Mouse (Mus musculus) forebrain, embryonic 12.5 days (tissue): ENCODE results near the gene Depdc1b. TPM values are rescaled to one million over a fixed set of nuclear protein-coding genes. Genes with fewer than 3 reads are reported as not detected.

Source experiments
- ATAC-seq: fragments of 200-750 bp; cut with Nextera tagmentation; 2 replicates; pipeline ENCODE4 v1.8.0; 2017; ENCODE audit warnings: moderate TSS enrichment; ENCODE audit not compliant: low FRiP score
- H3K27ac ChIP-seq: fragments of 300-500 bp; sonication (generic); 2 replicates; pipeline ENCODE4 v1.5.1; 2016; ENCODE audit warnings: mild to moderate bottlenecking
- H3K27me3 ChIP-seq: fragments of 300-500 bp; sonication (generic); 2 replicates; pipeline ENCODE4 v1.6.1; 2016; ENCODE audit warnings: mild to moderate bottlenecking
- H3K36me3 ChIP-seq: fragments of 300-500 bp; sonication (generic); replicated peaks from 2 replicates; pipeline ENCODE4 v1.6.1; 2016; ENCODE audit warnings: mild to moderate bottlenecking
- H3K4me1 ChIP-seq: fragments of 300-500 bp; sonication (generic); 2 replicates; pipeline ENCODE4 v1.6.1; 2016
- H3K4me2 ChIP-seq: fragments of 300-500 bp; sonication (generic); 2 replicates; pipeline ENCODE4 v1.6.1; 2016; ENCODE audit warnings: mild to moderate bottlenecking, moderate library complexity
- H3K4me3 ChIP-seq: fragments of 300-500 bp; sonication (generic); replicated peaks from 2 replicates; pipeline ENCODE4 v1.5.1; 2016; ENCODE audit warnings: mild to moderate bottlenecking
- H3K9ac ChIP-seq: fragments of 300-500 bp; sonication (generic); 2 replicates; pipeline ENCODE4 v1.6.1; 2016; ENCODE audit warnings: mild to moderate bottlenecking
- H3K9me3 ChIP-seq: fragments of 300-500 bp; sonication (generic); 2 replicates; pipeline ENCODE4 v1.6.1; 2016
- WGBS: fragments of 180-500 bp; shearing (Covaris S2); methylation state at CpG from one replicate; pipeline ENCODE4 v1.1.7; 2016; 5-methylcytosine and 5-hydroxymethylcytosine counted together
- polyA plus RNA-seq: library from polyadenylated mRNA; unstranded; fragments of >200 nt; fragmentation: Nextera tagmentation; extraction: Ambion mirVana; gene quantifications from 2 replicates; pipeline ENCODE4 v1.2.1, GENCODE M21; 2016

The Depdc1b gene
- polyA plus RNA-seq, 1 experiment from 2014 or later: 22.6 TPM

DNA sequence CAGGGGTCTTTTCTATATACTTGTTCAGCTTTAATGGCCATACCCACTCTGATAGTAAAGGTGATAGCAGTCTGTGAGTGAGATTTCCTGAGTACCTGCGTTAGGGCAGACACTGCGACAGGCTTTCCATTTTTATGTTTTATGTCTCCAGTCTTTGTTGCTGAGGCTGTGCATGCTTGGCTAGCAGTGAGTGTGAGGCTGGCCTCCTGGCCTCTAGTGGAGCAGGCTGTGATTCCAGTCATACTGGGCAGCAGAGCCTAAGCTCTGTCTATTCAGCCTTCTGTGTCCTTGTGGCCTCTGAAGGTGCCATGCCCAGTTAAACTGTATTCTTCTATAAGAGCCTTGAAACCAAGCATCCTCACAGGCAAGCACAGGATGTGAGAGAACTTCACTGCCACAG, 6.3 kb downstream of the Depdc1b start:
- Histone ChIP-seq H3K9ac (no peak overlapping the region), H3K4me2 (no peak overlapping the region), H3K4me1 (peaks cover 3% of the 10 kb centered on the region), H3K4me3 (no peak overlapping the region), H3K9me3 (no peaks in the 10 kb centered on the region), H3K36me3 (peaks cover 24% of the 10 kb centered on the region), H3K27me3 (no peaks in the 10 kb centered on the region), H3K27ac (no peak overlapping the region)
- no peak for ATAC-seq
- 98% methylated on average over 2 of the region's 2 CpGs for WGBS

DNA sequence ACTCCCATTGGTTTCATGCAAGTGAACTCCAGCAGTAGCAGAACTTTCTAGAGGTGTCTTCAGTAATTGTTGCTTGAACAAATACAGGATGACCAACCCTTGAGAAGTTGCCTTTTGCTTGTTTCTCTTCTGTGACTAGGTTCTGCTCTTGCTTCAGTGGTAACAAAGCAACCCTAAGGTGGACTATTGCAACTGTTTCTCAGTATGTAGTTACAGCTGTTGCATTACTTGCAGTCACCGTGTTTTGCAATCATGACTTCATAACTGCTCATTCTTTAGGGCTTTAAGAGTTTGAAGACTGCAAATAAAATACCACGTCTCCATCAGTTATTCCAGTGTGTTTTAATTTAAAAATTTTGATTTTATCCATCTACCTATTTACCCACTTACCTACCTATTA, 7.2 kb downstream of the Depdc1b start:
- Histone ChIP-seq H3K4me1 (no peaks in the 10 kb centered on the region), H3K4me2 (no peak overlapping the region), H3K9me3 (no peaks in the 10 kb centered on the region), H3K27ac (no peak overlapping the region), H3K36me3 (peaks cover 24% of the 10 kb centered on the region), H3K9ac (no peak overlapping the region), H3K4me3 (no peak overlapping the region), H3K27me3 (no peaks in the 10 kb centered on the region)
- no peak for ATAC-seq
- 98% methylated on average over 2 of the region's 2 CpGs for WGBS

DNA sequence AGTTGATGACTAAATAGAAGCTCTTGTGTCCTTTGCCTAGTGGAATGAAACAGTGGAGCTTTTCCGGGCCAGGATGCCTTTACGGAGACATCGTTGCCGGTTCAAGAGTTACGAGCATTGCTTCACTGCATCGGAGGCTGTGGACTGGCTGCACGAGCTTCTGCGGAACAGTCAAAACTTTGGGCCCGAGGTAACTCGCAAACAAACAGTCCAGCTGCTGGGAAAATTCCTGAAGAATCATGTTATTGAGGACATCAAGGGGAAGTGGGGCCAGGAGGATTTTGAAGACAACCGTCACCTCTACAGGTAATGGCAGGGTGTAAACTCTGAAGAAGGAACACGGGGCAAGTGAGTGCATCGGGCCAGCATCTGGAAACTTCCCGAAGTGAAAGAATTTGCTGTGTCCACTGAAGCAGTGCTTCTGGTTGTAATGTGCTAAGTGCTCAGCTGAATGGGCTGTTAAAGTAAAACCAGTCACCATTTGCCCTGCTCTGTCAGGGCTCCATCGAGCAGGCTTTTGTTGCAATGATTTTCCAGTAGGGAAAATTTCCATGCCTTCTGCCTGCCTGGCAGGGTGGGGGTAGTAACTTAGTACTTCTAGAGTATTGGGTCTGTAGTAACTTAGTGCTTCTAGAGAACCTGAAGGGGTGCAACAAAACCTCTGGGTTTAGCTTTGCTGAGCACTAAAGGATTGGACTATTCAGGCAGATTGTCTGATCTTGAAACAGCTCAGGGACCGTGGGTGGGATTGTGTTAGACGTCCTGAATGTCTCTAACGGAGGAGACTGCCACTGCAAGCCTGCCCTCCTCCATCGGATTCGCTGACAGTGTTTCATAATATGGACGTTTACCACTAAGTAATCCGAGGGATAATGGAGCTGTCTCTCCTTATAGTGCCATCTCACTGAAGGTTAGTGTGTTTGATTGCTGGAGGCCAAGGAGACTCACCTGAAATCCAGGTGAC, 8.0 kb downstream of the Depdc1b start:
- H3K4me1 ChIP-seq: no peaks in the 10 kb centered on the region
- no peaks in the 10 kb centered on the region for H3K27me3 ChIP-seq
- H3K4me2 ChIP-seq: no peak overlapping the region
- no peaks in the 10 kb centered on the region for H3K9me3 ChIP-seq
- no peak for ATAC-seq
- H3K9ac ChIP-seq: no peak overlapping the region
- 95% methylated on average over 22 of the region's 22 CpGs for WGBS
- no peak overlapping the region for H3K4me3 ChIP-seq
- peaks cover 24% of the 10 kb centered on the region for H3K36me3 ChIP-seq
- no peak overlapping the region for H3K27ac ChIP-seq

DNA sequence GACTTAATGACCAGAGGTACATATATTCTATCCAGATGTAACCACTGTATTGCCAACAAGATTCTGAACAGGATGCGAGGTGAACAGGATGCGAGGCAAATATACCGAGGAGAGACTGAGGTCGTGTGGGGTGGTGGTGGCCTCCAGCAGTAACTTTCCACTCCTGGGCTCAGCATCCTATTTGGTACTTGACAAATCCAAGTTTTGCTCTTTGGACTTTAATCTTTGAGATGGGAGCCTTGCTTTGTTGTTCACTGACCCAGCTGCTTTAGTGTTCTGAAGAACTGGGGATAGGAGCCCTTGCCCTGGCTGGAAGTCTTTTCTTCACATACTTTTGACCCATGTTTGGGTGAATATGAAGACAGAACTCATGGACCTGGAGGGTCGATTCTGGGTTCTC, 9.7 kb downstream of the Depdc1b start:
- Histone ChIP-seq H3K27me3 (no peaks in the 10 kb centered on the region), H3K9me3 (no peaks in the 10 kb centered on the region), H3K4me2 (no peak overlapping the region), H3K4me3 (no peak overlapping the region), H3K4me1 (no peaks in the 10 kb centered on the region), H3K9ac (no peak overlapping the region), H3K36me3 (peaks cover 24% of the 10 kb centered on the region), H3K27ac (no peak overlapping the region)
- 92% methylated on average over 5 of the region's 5 CpGs for WGBS
- no peak for ATAC-seq

DNA sequence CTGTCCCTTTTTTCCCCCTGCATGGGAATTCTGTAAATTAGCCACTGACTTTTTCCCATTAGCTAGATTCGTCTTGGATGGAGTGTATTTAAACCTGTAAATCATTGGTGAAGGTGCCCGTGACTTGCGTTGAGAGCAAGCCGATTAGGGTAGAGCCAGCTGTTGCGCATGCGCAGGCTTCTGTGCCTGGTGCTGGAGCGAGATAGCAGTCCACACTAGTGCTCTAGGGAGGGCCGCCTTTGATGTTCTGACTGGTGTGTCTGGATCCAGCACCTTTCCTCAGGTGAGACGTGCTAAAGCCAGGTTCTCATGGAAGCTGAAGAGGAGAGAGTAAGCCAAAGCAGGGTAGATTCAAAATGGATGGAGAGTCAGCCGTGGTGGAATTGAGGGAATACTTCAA, 10.2 kb downstream of the Depdc1b start:
- H3K4me1 ChIP-seq: no peaks in the 10 kb centered on the region
- no peaks in the 10 kb centered on the region for H3K9me3 ChIP-seq
- H3K36me3 ChIP-seq: peaks cover 24% of the 10 kb centered on the region
- WGBS: 96% methylated on average over 10 of the region's 10 CpGs
- no peak overlapping the region for H3K4me2 ChIP-seq
- no peak overlapping the region for H3K27ac ChIP-seq
- H3K27me3 ChIP-seq: no peaks in the 10 kb centered on the region
- H3K4me3 ChIP-seq: no peak overlapping the region
- no peak for ATAC-seq
- H3K9ac ChIP-seq: no peak overlapping the region

DNA sequence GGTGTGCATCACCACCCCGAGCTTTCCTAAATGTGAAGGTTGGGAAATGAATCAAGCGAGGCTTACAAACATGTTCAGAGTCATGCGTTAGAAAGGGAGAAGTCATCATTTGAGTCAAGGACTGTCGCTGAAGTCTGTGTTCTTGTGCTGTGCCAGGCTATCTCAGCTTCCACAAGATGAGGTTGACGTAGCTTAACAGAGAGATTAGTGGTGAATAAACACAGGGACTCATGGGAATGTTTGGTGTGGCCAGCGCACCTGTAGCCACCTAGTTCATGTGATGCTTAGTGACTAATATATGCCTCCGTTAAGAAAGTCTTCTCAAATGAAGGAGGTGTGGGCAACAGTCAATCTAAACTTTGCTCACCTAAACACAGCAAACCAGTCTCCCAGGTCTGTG, 10.9 kb downstream of the Depdc1b start:
- Histone ChIP-seq H3K4me1 (no peaks in the 10 kb centered on the region), H3K9ac (no peak overlapping the region), H3K4me2 (no peak overlapping the region), H3K9me3 (no peaks in the 10 kb centered on the region), H3K27ac (no peak overlapping the region), H3K36me3 (peaks cover 30% of the 10 kb centered on the region), H3K4me3 (no peak overlapping the region), H3K27me3 (no peaks in the 10 kb centered on the region)
- ATAC-seq: no peak
- WGBS: 93% methylated on average over 7 of the region's 7 CpGs

DNA sequence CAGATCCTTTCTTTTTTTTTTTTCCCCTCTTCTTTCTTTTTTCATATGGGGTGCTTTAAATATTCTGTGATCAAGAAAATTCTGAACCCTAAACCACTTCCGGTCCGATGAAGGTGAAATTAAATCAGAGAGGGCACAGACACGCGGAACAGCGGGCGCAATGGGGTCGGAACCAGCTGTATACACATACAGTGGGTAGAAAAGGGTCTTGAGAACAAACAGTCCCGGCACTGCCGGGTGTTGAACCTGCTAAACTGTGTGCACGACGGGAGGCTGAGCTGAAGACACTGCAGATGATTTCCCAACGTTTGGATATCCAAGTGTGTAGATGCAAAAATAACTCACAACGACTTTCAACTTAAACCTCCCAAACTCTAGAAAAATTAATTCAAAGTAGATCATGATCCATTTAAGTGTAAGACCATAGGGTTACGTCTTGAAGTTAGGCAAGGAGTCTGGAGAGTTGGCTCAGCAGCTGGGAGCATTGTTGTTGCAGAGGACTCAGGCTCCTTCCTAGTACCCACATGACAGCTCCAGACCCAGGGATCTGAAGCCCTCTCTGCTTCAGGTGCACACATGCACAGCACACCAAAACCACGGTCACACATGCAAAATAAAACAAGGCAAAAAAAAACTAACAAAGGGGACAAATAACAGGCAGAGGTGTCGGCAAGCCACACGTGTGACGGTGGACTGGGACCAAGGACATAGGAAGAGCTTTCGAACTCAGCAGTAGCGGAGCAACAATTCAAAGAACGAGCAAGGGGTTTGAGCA, 12.5 kb downstream of the Depdc1b start:
- Histone ChIP-seq H3K9ac (no peak overlapping the region), H3K27ac (no peak overlapping the region), H3K9me3 (no peaks in the 10 kb centered on the region), H3K4me2 (no peak overlapping the region), H3K36me3 (peaks cover 39% of the 10 kb centered on the region), H3K4me3 (no peak overlapping the region), H3K4me1 (no peaks in the 10 kb centered on the region), H3K27me3 (no peaks in the 10 kb centered on the region)
- 90% methylated on average over 21 of the region's 21 CpGs for WGBS
- ATAC-seq: no peak

DNA sequence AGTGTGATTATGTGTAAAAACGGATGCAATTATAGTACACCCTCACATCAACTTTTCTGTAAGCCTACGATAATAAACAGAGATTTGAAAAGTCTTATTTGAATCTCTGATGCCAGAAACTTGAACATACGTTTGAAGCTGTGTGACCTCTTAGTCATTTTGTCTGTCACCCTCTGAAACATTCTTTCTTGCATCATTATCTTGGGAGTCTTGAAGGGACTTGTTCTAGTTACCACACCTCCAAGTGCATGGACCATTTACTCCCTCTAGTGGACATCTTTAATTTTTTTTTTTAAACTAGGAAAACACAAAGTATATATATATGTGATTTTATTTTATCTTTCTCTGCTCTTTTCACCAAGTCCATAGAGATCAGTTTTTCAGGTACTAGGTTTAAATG, 13.6 kb downstream of the Depdc1b start:
- no peak for ATAC-seq

DNA sequence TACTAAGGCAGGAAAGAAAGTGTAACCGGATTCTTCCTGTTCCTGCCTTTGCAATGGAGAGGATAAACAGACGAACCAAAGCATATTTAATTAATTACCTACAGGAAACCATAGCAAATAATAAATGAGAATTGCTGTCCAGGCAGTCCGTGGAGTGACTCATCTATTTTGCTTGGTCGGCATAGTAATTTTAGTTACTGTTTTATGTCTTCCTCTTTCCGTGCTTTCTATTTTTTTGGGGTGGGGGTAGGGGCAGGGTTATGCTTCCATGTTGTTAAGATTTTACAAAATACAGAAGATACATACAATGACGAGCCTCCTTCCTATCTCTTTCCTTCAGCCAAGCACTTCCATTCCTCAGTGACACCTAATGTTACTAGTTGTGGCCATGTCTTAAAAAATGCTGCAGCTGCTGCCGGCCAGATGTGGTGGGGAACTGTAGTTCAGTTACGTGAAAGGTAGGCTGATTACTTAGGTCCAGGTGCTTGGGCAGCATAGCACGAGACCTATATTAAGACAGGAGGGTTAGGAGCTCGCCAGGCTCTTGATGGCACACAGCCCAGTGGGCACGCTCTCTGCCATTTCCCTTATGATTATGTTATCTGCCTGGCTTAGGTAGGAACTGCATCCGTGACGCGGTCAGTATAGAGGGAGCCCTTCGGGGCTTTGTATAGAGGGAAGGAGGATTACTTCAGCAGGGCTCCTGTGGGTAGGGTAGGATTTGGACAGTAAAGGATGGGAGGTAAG, 19.3 kb downstream of the Depdc1b start:
- no peak overlapping the region for H3K27ac ChIP-seq
- no peaks in the 10 kb centered on the region for H3K4me1 ChIP-seq
- ATAC-seq: no peak
- peaks cover 15% of the 10 kb centered on the region; the same call in 1 of the 2 replicates for H3K36me3 ChIP-seq
- H3K4me2 ChIP-seq: no peak overlapping the region
- no peaks in the 10 kb centered on the region for H3K9me3 ChIP-seq
- 90% methylated on average over 15 of the region's 15 CpGs for WGBS
- H3K9ac ChIP-seq: no peak overlapping the region
- no peak overlapping the region for H3K4me3 ChIP-seq
- no peaks in the 10 kb centered on the region for H3K27me3 ChIP-seq

More for the DNA sequence above, 13.6 kb downstream of the Depdc1b start:
- WGBS: 73% methylated on average over 3 of the region's 3 CpGs
- no peak overlapping the region for H3K27ac ChIP-seq
- H3K9ac ChIP-seq: no peak overlapping the region
- H3K27me3 ChIP-seq: no peaks in the 10 kb centered on the region
- no peaks in the 10 kb centered on the region for H3K9me3 ChIP-seq
- no peaks in the 10 kb centered on the region for H3K4me1 ChIP-seq
- peaks cover 32% of the 10 kb centered on the region for H3K36me3 ChIP-seq
- H3K4me3 ChIP-seq: no peak overlapping the region
- H3K4me2 ChIP-seq: no peak overlapping the region

DNA sequence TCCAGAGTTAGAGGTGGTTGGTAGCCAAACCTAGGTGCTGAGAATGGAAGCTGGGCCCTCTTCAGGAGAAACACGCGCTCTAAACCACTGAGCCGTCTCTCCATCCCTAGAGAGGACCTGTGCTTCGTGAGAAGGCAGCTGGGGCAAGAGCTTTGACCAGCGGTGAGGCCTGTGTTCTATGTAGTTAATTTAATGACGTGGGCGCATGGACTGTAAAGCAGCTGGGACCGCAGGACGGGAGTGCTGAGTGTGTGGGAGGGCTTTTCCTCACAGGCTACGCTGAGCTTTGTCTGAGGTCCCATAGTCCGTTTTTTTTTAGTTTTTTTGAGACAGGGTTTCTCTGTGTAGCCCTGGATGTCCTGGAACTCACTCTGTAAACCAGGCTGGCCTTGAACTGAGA, 20.1 kb downstream of the Depdc1b start:
- Histone ChIP-seq H3K27me3 (no peaks in the 10 kb centered on the region), H3K4me2 (no peak overlapping the region), H3K27ac (no peak overlapping the region), H3K36me3 (peaks cover 15% of the 10 kb centered on the region; the same call in 1 of the 2 replicates), H3K9me3 (no peaks in the 10 kb centered on the region), H3K4me3 (no peak overlapping the region), H3K9ac (no peak overlapping the region), H3K4me1 (no peaks in the 10 kb centered on the region)
- 92% methylated on average over 11 of the region's 11 CpGs for WGBS
- no peak for ATAC-seq

DNA sequence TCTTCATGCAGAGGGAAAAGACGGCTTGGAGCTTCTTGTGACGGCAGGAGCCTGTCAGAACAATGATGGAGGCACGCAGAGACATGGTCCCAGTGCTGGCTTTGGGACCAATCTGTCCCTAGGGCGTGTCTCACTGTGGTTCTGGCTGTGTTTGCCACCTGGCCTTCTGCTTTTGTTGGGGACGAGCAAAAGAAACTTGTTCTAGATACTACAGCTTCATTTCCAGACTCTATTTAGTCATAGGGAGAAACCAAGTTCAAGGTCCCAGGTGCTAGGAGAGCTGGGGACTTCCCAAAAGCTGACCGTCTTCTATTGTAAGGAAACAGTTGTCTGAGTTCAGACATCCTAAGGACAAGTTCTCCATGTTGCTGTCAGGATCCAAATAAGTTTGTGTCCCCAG, 21.2 kb downstream of the Depdc1b start:
- H3K27ac ChIP-seq: no peak overlapping the region

More for the DNA sequence above, 21.2 kb downstream of the Depdc1b start:
- no peak for ATAC-seq
- Histone ChIP-seq H3K36me3 (peaks cover 6% of the 10 kb centered on the region; the same call in 1 of the 2 replicates), H3K9me3 (no peaks in the 10 kb centered on the region), H3K4me3 (no peak overlapping the region), H3K9ac (no peak overlapping the region), H3K27me3 (no peaks in the 10 kb centered on the region), H3K4me1 (no peaks in the 10 kb centered on the region), H3K4me2 (no peak overlapping the region)
- WGBS: 91% methylated on average over 6 of the region's 6 CpGs
